Mouse (Mus musculus) CD4-positive, CD25-positive, alpha-beta regulatory T cell, adult 4 months (primary cell): Measurements from ENCODE around the gene Suox. TPM values are rescaled to one million over a fixed set of nuclear protein-coding genes. Genes with fewer than 3 reads are reported as not detected.
"Not testable (repeated sequence)": the region's sequence is repeated elsewhere in the genome, so short reads cannot be mapped to it uniquely, and the experiment has no call there.

Experiments used
- ATAC-seq: one replicate; pipeline ENCODE4 v1.8.0; 2017
- polyA plus RNA-seq, 2 experiments: library from polyadenylated mRNA; unstranded; fragments of 100-300 nt; shearing (Covaris generic); gene quantifications; one replicate each; pipeline ENCODE4 v1.2.1; 2017

Suox gene
- polyA plus RNA-seq, 2 experiments from 2014 or later = 25.7 to 44.3 TPM

DNA sequence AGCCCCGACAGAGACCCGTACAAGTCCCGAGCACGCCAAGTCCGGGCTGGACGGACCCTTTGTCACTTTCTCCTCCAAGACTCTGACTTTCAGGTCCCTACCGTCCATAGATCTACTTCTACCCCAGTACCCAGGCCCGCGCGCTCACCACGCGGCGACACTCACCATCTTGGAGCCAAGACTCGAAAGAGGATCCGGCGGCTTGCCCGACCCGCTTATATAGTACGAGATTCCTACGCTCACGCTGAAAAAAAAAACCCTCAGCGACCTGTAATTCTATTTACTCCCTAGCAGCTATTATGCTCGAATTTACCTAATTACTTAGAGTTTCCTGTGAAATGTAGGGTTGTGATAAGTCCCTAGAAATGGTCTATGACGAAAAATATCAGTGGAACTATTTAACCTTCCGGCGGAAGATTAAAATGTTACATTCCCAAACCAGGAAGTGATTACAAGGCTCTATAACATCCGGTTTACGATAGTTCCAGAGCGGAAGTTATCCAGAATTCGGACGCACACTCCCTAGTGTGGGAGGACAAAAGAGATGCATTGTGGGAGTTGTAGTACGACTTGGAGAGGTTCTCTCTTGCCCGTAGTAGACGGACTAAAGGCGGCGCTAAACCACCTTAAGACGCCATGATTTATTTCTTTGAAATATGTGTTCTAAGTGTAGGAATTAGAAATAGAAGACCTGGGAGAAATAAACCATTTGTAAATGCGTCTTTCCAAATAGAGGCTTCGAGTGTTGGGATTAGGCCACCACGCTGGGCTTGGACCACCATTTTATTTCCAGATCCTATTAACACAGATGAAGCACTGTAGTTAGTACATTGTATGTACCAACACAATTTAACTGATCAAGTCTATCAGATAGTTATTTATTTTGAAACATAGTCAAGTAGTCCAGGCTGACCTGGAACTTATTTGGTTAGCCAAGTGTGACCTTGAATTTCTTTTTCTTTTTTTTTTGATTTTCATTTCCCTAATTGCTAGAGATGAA lies 47.3 kb downstream of the Suox start, which contains the start of gene Rps26:
Gene Rps26, minus strand, starts transcription at position 437 of the 1,000 bp plus-strand sequence.
- ATAC-seq = peak; percentile 98

DNA sequence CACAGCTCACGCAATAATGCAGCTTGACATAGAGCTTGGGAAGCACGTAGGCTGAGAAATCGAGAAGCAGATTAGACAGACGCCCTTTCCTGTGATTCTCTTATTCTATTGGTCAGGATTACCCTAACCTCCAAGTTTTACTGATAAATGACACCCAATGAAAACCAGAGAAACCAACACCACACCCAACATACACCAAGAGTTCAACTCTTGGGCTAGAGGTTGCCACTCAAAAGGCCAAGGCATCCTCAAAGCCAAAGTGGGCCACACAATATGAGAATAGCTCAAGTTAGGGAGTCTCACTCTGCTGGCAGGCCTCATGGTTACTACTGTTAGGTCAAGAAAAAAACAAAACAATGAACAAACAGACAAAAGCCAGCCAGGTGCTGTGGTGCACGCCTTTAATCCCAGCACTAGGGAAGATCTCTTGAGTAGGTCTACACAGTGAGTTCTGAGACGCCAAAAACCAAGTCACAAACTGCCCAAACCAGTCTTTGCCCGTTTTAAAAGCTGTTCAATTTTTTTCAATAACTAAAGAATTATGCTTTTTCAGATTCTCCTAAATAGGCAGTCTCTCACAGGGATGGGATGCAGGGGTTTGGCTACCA lies 48.5 kb downstream of the Suox start:
- no peak for ATAC-seq

DNA sequence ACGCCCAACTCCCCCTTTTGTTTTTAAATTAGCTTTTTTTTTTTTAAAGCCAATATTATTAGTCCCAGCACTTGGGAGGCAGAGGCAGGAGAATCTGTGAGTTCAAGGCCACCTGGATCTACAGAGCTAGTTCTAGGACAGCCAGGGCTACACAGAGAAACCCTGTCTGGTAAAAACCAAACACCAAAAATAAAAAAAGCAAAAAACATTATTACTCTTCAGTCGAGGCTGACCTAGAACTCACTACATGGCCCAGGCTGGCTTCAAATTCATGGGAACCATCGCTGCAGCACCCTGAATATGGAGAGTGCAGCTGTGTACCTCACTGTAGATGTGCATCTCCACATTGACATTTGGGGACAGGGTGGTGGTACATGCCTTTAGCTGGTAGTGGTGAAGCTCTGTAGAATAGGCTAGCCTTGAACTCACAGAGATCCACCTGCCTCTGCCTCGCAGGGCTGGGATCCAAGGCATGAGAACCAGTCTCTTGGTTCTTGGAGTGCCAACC lies 50.7 kb downstream of the Suox start:
- ATAC-seq = not testable (repeated sequence)

DNA sequence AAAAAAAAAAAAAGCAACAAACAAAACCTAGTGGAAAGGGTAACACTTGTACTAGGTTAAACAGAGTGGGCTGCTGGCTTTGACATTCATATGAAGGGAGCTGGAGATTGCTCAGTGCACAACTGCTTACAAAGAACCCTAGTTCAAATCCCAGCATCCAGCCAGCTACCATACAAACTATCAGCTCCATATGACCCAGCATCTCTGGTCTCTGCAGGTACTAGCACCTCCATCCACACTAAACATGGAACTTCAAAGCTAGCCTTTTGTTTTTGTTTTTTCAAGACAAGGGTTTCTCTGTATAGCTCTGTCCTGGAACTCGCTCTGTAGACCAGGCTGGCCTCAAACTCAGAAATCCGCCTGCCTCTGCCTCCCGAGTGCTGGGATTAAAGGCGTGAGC lies 51.2 kb downstream of the Suox start:
- no peak for ATAC-seq

DNA sequence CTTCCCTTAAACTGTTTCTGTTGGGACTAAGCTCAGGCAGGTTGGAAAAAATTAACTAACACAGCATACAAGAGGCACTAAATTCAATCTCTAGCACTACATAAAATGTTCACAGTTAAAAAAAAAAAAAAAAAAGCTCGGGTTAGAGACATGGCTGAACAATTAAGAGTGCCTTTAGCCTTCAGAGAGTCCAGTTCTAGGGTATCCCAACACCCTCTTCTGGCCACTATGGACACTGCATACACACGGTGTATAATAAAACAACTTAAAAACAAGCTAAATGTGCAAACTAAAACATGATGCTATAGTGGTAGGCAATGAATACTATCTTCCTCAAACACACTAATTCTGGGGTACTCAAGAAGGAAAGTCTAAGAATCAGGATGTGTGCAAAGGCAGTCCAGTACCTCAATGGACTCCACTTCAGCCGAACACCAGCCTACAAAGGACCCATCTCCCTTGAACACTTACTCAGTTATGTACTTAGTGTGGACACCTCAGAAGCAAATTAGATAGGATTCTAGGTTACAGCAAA lies 51.8 kb downstream of the Suox start:
- no peak for ATAC-seq

DNA sequence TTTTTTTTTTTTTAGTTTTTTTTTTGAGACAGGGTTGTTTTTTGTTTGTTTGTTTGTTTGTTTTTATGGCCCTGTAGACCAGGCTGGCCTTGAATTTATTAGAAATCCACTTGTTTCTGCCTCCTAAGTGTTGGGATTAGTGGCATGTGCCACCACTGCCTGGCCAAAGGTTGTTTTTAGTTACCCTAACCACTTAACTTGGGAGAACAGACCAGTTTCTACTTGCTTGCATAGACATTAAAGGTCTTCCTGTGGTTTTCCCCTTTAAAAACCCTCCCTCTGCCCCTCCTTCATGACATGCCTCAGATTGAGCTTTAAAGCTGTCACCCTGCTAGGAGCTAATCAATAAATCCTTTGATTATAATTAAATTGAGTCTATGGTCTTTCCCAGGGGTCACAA lies 53.6 kb downstream of the Suox start:
- ATAC-seq = peak; percentile 53

Other genes starting within 250 kb of the Suox start
- gene Smarcc2, start 214.8 kb downstream of the Suox start, polyA plus RNA-seq = 10 to 100 TPM; 45.7 to 62.7 TPM
- 100 to 1,000 TPM; 937 to 954 TPM for gene Myl6, start 179.9 kb downstream of the Suox start, polyA plus RNA-seq
- gene Myl6b, start 175.4 kb downstream of the Suox start, polyA plus RNA-seq = 1 to 10 TPM; 4.3 to 5.4 TPM
- 10 to 100 TPM; 68.4 to 84.4 TPM for gene Esyt1, start 148.2 kb downstream of the Suox start, polyA plus RNA-seq
- gene Zc3h10, start 126.3 kb downstream of the Suox start, polyA plus RNA-seq = 10 to 100 TPM in 1 of 2 experiments, 1 to 10 TPM in 1; 9.2 to 11.8 TPM
- gene Rpl41, start 124.8 kb downstream of the Suox start, polyA plus RNA-seq = 1,000 to 10,000 TPM; 4,848 to 7,095 TPM
- gene Pa2g4, start 108.1 kb downstream of the Suox start, polyA plus RNA-seq = 100 to 1,000 TPM; 114 to 117 TPM
- 1 to 10 TPM; 6.6 to 9.3 TPM for gene Erbb3, start 84.4 kb downstream of the Suox start, polyA plus RNA-seq
- 1,000 to 10,000 TPM; 1,420 to 1,755 TPM for gene Rps26, start 47.3 kb downstream of the Suox start, polyA plus RNA-seq
- gene Ikzf4, start 28.1 kb downstream of the Suox start, polyA plus RNA-seq = 100 to 1,000 TPM; 102 to 158 TPM
- 100 to 1,000 TPM in 1 of 2 experiments, 10 to 100 TPM in 1; 69.1 to 111 TPM for gene Rab5b, start 22.2 kb upstream of the Suox start, polyA plus RNA-seq
- gene Pmel, start 30.1 kb upstream of the Suox start, polyA plus RNA-seq = 1 to 10 TPM; 4.8 TPM
- 10 to 100 TPM; 19.7 to 23.2 TPM for gene Cdk2, start 31.0 kb upstream of the Suox start, polyA plus RNA-seq
- gene Dgka, start 70.8 kb upstream of the Suox start, polyA plus RNA-seq = 100 to 1,000 TPM; 322 to 370 TPM
- gene Pym1, start 73.8 kb upstream of the Suox start, polyA plus RNA-seq = 10 to 100 TPM; 58.0 to 86.6 TPM
- under 1 TPM in 1 of 2 experiments, not detected in 1; 0.27 TPM for gene Mmp19, start 116.8 kb upstream of the Suox start, polyA plus RNA-seq
- gene Dnajc14, start 130.0 kb upstream of the Suox start, polyA plus RNA-seq = 100 to 1,000 TPM in 1 of 2 experiments, 10 to 100 TPM in 1; 73.0 to 125 TPM
- gene Tmem198b, start 130.3 kb upstream of the Suox start, polyA plus RNA-seq = 1 to 10 TPM; 2.9 to 9.2 TPM
- gene Sarnp, start 143.3 kb upstream of the Suox start, polyA plus RNA-seq = 100 to 1,000 TPM; 199 to 211 TPM
- 10 to 100 TPM; 66.1 to 66.4 TPM for gene Ormdl2, start 147.6 kb upstream of the Suox start, polyA plus RNA-seq
- gene Gdf11, start 217.6 kb upstream of the Suox start, polyA plus RNA-seq = 1 to 10 TPM; 7.9 to 8.1 TPM
- under 1 TPM; 0.51 to 0.65 TPM for gene Cd63, start 226.9 kb upstream of the Suox start, polyA plus RNA-seq
- 10 to 100 TPM; 12.4 to 23.7 TPM for gene Rdh5, start 248.8 kb upstream of the Suox start, polyA plus RNA-seq
- 100 to 1,000 TPM; 227 to 233 TPM for gene Bloc1s1, start 250.0 kb upstream of the Suox start, polyA plus RNA-seq